Mouse (Mus musculus): Measurements from ENCODE around the gene Cfap52.

Cfap52 gene

GRCm38 (mm10) chr11:67965242-67965883, at the start of gene Cfap52:
Gene Cfap52, minus strand, starts transcription at chr11:67965651.
- peak; percentile 77 to 82 for DNase-seq

- DNase-seq: no peak
Observed at GRCm38 (mm10) chr11:68012207-68012606, 46.8 kb upstream of the Cfap52 start.

GRCm38 (mm10) chr11:68009377-68009776, 43.9 kb upstream of the Cfap52 start:
- DNase-seq: no peak

- no peak for DNase-seq
Observed at GRCm38 (mm10) chr11:68007645-68008044, 42.2 kb upstream of the Cfap52 start.

GRCm38 (mm10) chr11:68006216-68006789, 40.9 kb upstream of the Cfap52 start:
- no peak for DNase-seq

GRCm38 (mm10) chr11:68004191-68004590, 38.7 kb upstream of the Cfap52 start:
- peak; percentile 64 to 67 for DNase-seq

- no peak for DNase-seq
Observed at GRCm38 (mm10) chr11:67999629-68000028, 34.2 kb upstream of the Cfap52 start.

- no peak for DNase-seq
Observed at GRCm38 (mm10) chr11:67998905-67999304, 33.5 kb upstream of the Cfap52 start.

GRCm38 (mm10) chr11:67995965-67996364, 30.5 kb upstream of the Cfap52 start:
- DNase-seq: no peak

GRCm38 (mm10) chr11:67991240-67991639, 25.8 kb upstream of the Cfap52 start:
- DNase-seq: no peak

GRCm38 (mm10) chr11:67983564-67983963, 18.1 kb upstream of the Cfap52 start:
- no peak for DNase-seq

GRCm38 (mm10) chr11:67975252-67975651, 9.8 kb upstream of the Cfap52 start:
- DNase-seq: no peak

GRCm38 (mm10) chr11:67973225-67973624, 7.8 kb upstream of the Cfap52 start:
- DNase-seq: peak; percentile 20 to 56

GRCm38 (mm10) chr11:67972606-67973005, 7.2 kb upstream of the Cfap52 start:
- no peak for DNase-seq

GRCm38 (mm10) chr11:67967831-67968230, 2.4 kb upstream of the Cfap52 start:
- peak in 1 of 2 experiments; percentile 14 for DNase-seq

GRCm38 (mm10) chr11:67965905-67966878, 741 bp upstream of the Cfap52 start, which contains the start of gene Stx8:
Gene Stx8, plus strand, starts transcription at chr11:67966193.
- DNase-seq: peak; percentile 93

- DNase-seq: no peak
Observed at GRCm38 (mm10) chr11:67964110-67964509, 1.3 kb downstream of the Cfap52 start.

- DNase-seq: no peak
Observed at GRCm38 (mm10) chr11:67954413-67954812, 11.0 kb downstream of the Cfap52 start.

- DNase-seq: no peak
Observed at GRCm38 (mm10) chr11:67953604-67954003, 11.8 kb downstream of the Cfap52 start.

- DNase-seq: no peak
Observed at GRCm38 (mm10) chr11:67949475-67949874, 16.0 kb downstream of the Cfap52 start.

- DNase-seq: no peak
Observed at GRCm38 (mm10) chr11:67948229-67948628, 17.2 kb downstream of the Cfap52 start.

GRCm38 (mm10) chr11:67932156-67932555, 33.3 kb downstream of the Cfap52 start:
- DNase-seq: no peak

GRCm38 (mm10) chr11:67926348-67927055, 38.9 kb downstream of the Cfap52 start:
- DNase-seq: no peak

All from lung, adult 18-20 months (tissue).